Mouse (Mus musculus): ENCODE results near the gene Trim27. TPM values are rescaled to one million over a fixed set of nuclear protein-coding genes. Genes with fewer than 3 reads are reported as not detected.

Trim27 gene
- polyA plus RNA-seq, 1 experiment from 2014 or later, result 89.7 TPM

- Histone ChIP-seq H3K4me3 (replicated peaks; ENCODE audit: low read length) (no peak overlapping the region), H3K27me3 (replicated peaks; ENCODE audit: control insufficient read depth, insufficient read depth, low read length) (no peaks in the 10 kb centered on the region), H3K36me3 (ENCODE audit: control insufficient read depth, insufficient read depth) (no peaks in the 10 kb centered on the region), H3K4me1 (replicated peaks; ENCODE audit: control insufficient read depth, insufficient read depth, low read length) (peaks cover 5% of the 10 kb centered on the region), H3K9me3 (ENCODE audit: control insufficient read depth, low read length) (no peaks in the 10 kb centered on the region), H3K4me2 (ENCODE audit: low read length) (no peak overlapping the region), H3K9ac (replicated peaks; ENCODE audit: low read depth, low read length) (no peak overlapping the region), H3K27ac (ENCODE audit: low read length) (no peak overlapping the region)
- ATAC-seq, result no peak
- WGBS, result 70% methylated on average over 6 of the region's 6 CpGs
Observed at GRCm38 (mm10) chr13:21225206-21225605, 46.0 kb downstream of the Trim27 start.

GRCm38 (mm10) chr13:21226031-21226430, 46.8 kb downstream of the Trim27 start:
- no peak overlapping the region for H3K27ac ChIP-seq (ENCODE audit: low read length)
- 39% methylated on average over 3 of the region's 3 CpGs for WGBS
- ATAC-seq, result no peak

GRCm38 (mm10) chr13:21233732-21234705, 54.8 kb downstream of the Trim27 start:
- H3K27ac ChIP-seq (ENCODE audit: low read length), result peak overlapping the region; percentile 31
- peak overlapping the region; percentile 43 for H3K4me3 ChIP-seq (replicated peaks; ENCODE audit: low read length)
- peaks cover 3% of the 10 kb centered on the region; the same call in 1 of the 2 replicates for H3K4me1 ChIP-seq (replicated peaks; ENCODE audit: control insufficient read depth, insufficient read depth, low read length)
- H3K9me3 ChIP-seq (ENCODE audit: control insufficient read depth, low read length), result no peaks in the 10 kb centered on the region
- peak overlapping the region; percentile 52 for H3K4me2 ChIP-seq (ENCODE audit: low read length)
- H3K9ac ChIP-seq (replicated peaks; ENCODE audit: low read depth, low read length), result peak overlapping the region; percentile 24
- ATAC-seq, result peak; percentile 98
- no peaks in the 10 kb centered on the region for H3K27me3 ChIP-seq (replicated peaks; ENCODE audit: control insufficient read depth, insufficient read depth, low read length)
- no peaks in the 10 kb centered on the region for H3K36me3 ChIP-seq (ENCODE audit: control insufficient read depth, insufficient read depth)
- WGBS, result under 1% methylated on average over 43 of the region's 43 CpGs

More at GRCm38 (mm10) chr13:21226031-21226430, 46.8 kb downstream of the Trim27 start:
- Histone ChIP-seq H3K27me3 (replicated peaks; ENCODE audit: control insufficient read depth, insufficient read depth, low read length) (no peaks in the 10 kb centered on the region), H3K4me3 (replicated peaks; ENCODE audit: low read length) (no peak overlapping the region), H3K4me2 (ENCODE audit: low read length) (no peak overlapping the region), H3K9me3 (ENCODE audit: control insufficient read depth, low read length) (no peaks in the 10 kb centered on the region), H3K9ac (replicated peaks; ENCODE audit: low read depth, low read length) (no peak overlapping the region), H3K4me1 (replicated peaks; ENCODE audit: control insufficient read depth, insufficient read depth, low read length) (peaks cover 5% of the 10 kb centered on the region), H3K36me3 (ENCODE audit: control insufficient read depth, insufficient read depth) (no peaks in the 10 kb centered on the region)

GRCm38 (mm10) chr13:21236714-21237113, 57.5 kb downstream of the Trim27 start:
- ATAC-seq, result no peak
- H3K4me2 ChIP-seq (ENCODE audit: low read length), result no peak overlapping the region
- no peak overlapping the region for H3K4me3 ChIP-seq (replicated peaks; ENCODE audit: low read length)
- no peaks in the 10 kb centered on the region for H3K36me3 ChIP-seq (ENCODE audit: control insufficient read depth, insufficient read depth)
- H3K9ac ChIP-seq (replicated peaks; ENCODE audit: low read depth, low read length), result no peak overlapping the region
- H3K27ac ChIP-seq (ENCODE audit: low read length), result no peak overlapping the region
- H3K4me1 ChIP-seq (replicated peaks; ENCODE audit: control insufficient read depth, insufficient read depth, low read length), result peaks cover 3% of the 10 kb centered on the region; the same call in 1 of the 2 replicates
- WGBS, result 69% methylated on average over 2 of the region's 2 CpGs
- no peaks in the 10 kb centered on the region for H3K9me3 ChIP-seq (ENCODE audit: control insufficient read depth, low read length)
- no peaks in the 10 kb centered on the region for H3K27me3 ChIP-seq (replicated peaks; ENCODE audit: control insufficient read depth, insufficient read depth, low read length)

- ATAC-seq, result no peak
- H3K4me2 ChIP-seq (ENCODE audit: low read length), result no peak overlapping the region
- WGBS, result 84% methylated on average over 6 of the region's 6 CpGs
- no peak overlapping the region for H3K27ac ChIP-seq (ENCODE audit: low read length)
- no peak overlapping the region for H3K4me3 ChIP-seq (replicated peaks; ENCODE audit: low read length)
- no peaks in the 10 kb centered on the region for H3K36me3 ChIP-seq (ENCODE audit: control insufficient read depth, insufficient read depth)
- no peak overlapping the region for H3K9ac ChIP-seq (replicated peaks; ENCODE audit: low read depth, low read length)
- H3K27me3 ChIP-seq (replicated peaks; ENCODE audit: control insufficient read depth, insufficient read depth, low read length), result 0 out of 2 replicates have a peak, but pooled peaks cover under 1% of the 10 kb centered on the region
- H3K4me1 ChIP-seq (replicated peaks; ENCODE audit: control insufficient read depth, insufficient read depth, low read length), result peaks cover 3% of the 10 kb centered on the region; the same call in 1 of the 2 replicates
- no peaks in the 10 kb centered on the region for H3K9me3 ChIP-seq (ENCODE audit: control insufficient read depth, low read length)
Observed at GRCm38 (mm10) chr13:21237161-21237560, 57.9 kb downstream of the Trim27 start.

GRCm38 (mm10) chr13:21240788-21241187, 61.5 kb downstream of the Trim27 start:
- H3K4me1 ChIP-seq (replicated peaks; ENCODE audit: control insufficient read depth, insufficient read depth, low read length), result no peaks in the 10 kb centered on the region
- no peaks in the 10 kb centered on the region for H3K36me3 ChIP-seq (ENCODE audit: control insufficient read depth, insufficient read depth)
- H3K4me2 ChIP-seq (ENCODE audit: low read length), result no peak overlapping the region
- no peak for ATAC-seq
- no peak overlapping the region for H3K27ac ChIP-seq (ENCODE audit: low read length)
- peaks cover 10% of the 10 kb centered on the region; the same call in 1 of the 2 replicates for H3K27me3 ChIP-seq (replicated peaks; ENCODE audit: control insufficient read depth, insufficient read depth, low read length)
- WGBS, result 10% methylated on average over 7 of the region's 7 CpGs
- no peak overlapping the region for H3K9ac ChIP-seq (replicated peaks; ENCODE audit: low read depth, low read length)
- H3K4me3 ChIP-seq (replicated peaks; ENCODE audit: low read length), result no peak overlapping the region
- H3K9me3 ChIP-seq (ENCODE audit: control insufficient read depth, low read length), result no peaks in the 10 kb centered on the region

GRCm38 (mm10) chr13:21242408-21243125, 63.3 kb downstream of the Trim27 start:
- H3K4me1 ChIP-seq (replicated peaks; ENCODE audit: control insufficient read depth, insufficient read depth, low read length), result no peaks in the 10 kb centered on the region
- no peak for ATAC-seq
- H3K27ac ChIP-seq (ENCODE audit: low read length), result no peak overlapping the region
- H3K36me3 ChIP-seq (ENCODE audit: control insufficient read depth, insufficient read depth), result no peaks in the 10 kb centered on the region
- no peaks in the 10 kb centered on the region for H3K9me3 ChIP-seq (ENCODE audit: control insufficient read depth, low read length)
- no peak overlapping the region for H3K9ac ChIP-seq (replicated peaks; ENCODE audit: low read depth, low read length)
- H3K4me2 ChIP-seq (ENCODE audit: low read length), result peak overlapping the region; percentile 17
- 5% methylated on average over 16 of the region's 16 CpGs for WGBS
- peak overlapping the region; percentile 17; the same call in 1 of the 2 replicates for H3K4me3 ChIP-seq (replicated peaks; ENCODE audit: low read length)
- peaks cover 10% of the 10 kb centered on the region; the same call in 1 of the 2 replicates for H3K27me3 ChIP-seq (replicated peaks; ENCODE audit: control insufficient read depth, insufficient read depth, low read length)

GRCm38 (mm10) chr13:21243196-21243595, 64.0 kb downstream of the Trim27 start:
- H3K9ac ChIP-seq (replicated peaks; ENCODE audit: low read depth, low read length), result no peak overlapping the region
- peak overlapping the region; percentile 17 for H3K4me2 ChIP-seq (ENCODE audit: low read length)
- H3K27me3 ChIP-seq (replicated peaks; ENCODE audit: control insufficient read depth, insufficient read depth, low read length), result peaks cover 10% of the 10 kb centered on the region; the same call in 1 of the 2 replicates
- H3K9me3 ChIP-seq (ENCODE audit: control insufficient read depth, low read length), result no peaks in the 10 kb centered on the region
- 19% methylated on average over 13 of the region's 13 CpGs for WGBS
- H3K4me3 ChIP-seq (replicated peaks; ENCODE audit: low read length), result peak overlapping the region; percentile 17; the same call in 1 of the 2 replicates
- H3K27ac ChIP-seq (ENCODE audit: low read length), result no peak overlapping the region
- no peaks in the 10 kb centered on the region for H3K4me1 ChIP-seq (replicated peaks; ENCODE audit: control insufficient read depth, insufficient read depth, low read length)
- ATAC-seq, result no peak
- no peaks in the 10 kb centered on the region for H3K36me3 ChIP-seq (ENCODE audit: control insufficient read depth, insufficient read depth)

- H3K4me3 ChIP-seq (replicated peaks; ENCODE audit: low read length), result no peak overlapping the region
- no peak for ATAC-seq
- H3K27ac ChIP-seq (ENCODE audit: low read length), result no peak overlapping the region
- no peaks in the 10 kb centered on the region for H3K9me3 ChIP-seq (ENCODE audit: control insufficient read depth, low read length)
- H3K4me1 ChIP-seq (replicated peaks; ENCODE audit: control insufficient read depth, insufficient read depth, low read length), result no peaks in the 10 kb centered on the region
- 87% methylated on average over 5 of the region's 5 CpGs for WGBS
- H3K4me2 ChIP-seq (ENCODE audit: low read length), result no peak overlapping the region
- no peaks in the 10 kb centered on the region for H3K36me3 ChIP-seq (ENCODE audit: control insufficient read depth, insufficient read depth)
- H3K9ac ChIP-seq (replicated peaks; ENCODE audit: low read depth, low read length), result no peak overlapping the region
- H3K27me3 ChIP-seq (replicated peaks; ENCODE audit: control insufficient read depth, insufficient read depth, low read length), result peaks cover 10% of the 10 kb centered on the region; the same call in 1 of the 2 replicates
Observed at GRCm38 (mm10) chr13:21244089-21244488, 64.8 kb downstream of the Trim27 start.

Measured in forebrain, embryonic 16.5 days (tissue).